Mouse (Mus musculus): ENCODE data around the gene Hsd17b2. TPM values are rescaled to one million over a fixed set of nuclear protein-coding genes. Genes with fewer than 3 reads are reported as not detected.
A peak's percentile ranks its signal among the peaks of the same experiment; 100 is the strongest.
"Not testable (repeated sequence)": the region's sequence is repeated elsewhere in the genome, so short reads cannot be mapped to it uniquely, and the experiment has no call there.

Hsd17b2 gene
- polyA plus RNA-seq, 1 experiment from 2014 or later = 38.3 TPM

DNA sequence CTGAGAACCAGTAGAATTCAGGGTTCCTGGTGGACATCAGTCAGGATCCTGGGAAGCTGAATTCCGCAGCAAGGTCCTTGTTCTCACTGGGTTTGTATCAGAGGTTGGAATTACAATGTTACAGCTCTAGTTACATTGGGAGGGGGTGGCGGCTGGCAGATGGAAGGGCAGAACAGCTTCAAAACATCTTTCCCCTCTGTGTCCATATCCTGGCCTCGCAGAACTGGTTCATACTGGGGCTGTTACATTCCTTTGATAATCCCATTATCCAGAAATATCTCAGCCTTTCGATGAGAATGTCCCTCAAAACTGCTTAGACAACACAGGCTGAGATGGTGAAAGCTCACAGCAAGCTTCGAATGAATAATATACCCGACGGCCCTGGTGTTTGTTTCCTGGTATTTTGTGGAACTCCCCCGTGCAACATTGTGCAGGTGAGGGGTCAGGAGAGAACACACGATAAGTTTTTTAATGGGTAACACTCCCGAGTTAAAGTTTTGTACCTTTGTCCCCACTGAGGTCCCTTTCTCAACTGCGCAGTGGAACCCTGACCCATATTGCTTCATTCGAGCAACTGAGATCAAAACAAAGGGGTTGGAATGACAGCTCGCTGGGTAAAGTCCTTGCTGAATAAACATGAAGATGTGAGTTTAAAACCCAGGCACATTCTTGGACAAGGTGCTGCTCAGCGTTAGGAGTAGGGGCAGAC is 16.6 kb downstream of the Hsd17b2 start:
- Histone ChIP-seq H3K4me1 (replicated peaks) (0 out of 2 replicates have a peak, but pooled peaks cover 5% of the 10 kb centered on the region), H3K36me3 (no peaks in the 10 kb centered on the region), H3K27ac (peak overlapping the region; percentile 60; the same call in 1 of the 2 replicates), H3K27me3 (replicated peaks) (no peaks in the 10 kb centered on the region), H3K9ac (no peak overlapping the region), H3K9me3 (no peaks in the 10 kb centered on the region), H3K4me3 (replicated peaks) (no peak overlapping the region), H3K4me2 (replicated peaks) (peak overlapping the region; percentile 14; the same call in 1 of the 2 replicates)
- ATAC-seq = peak; percentile 87
- WGBS = 58% methylated on average over 14 of the region's 14 CpGs

DNA sequence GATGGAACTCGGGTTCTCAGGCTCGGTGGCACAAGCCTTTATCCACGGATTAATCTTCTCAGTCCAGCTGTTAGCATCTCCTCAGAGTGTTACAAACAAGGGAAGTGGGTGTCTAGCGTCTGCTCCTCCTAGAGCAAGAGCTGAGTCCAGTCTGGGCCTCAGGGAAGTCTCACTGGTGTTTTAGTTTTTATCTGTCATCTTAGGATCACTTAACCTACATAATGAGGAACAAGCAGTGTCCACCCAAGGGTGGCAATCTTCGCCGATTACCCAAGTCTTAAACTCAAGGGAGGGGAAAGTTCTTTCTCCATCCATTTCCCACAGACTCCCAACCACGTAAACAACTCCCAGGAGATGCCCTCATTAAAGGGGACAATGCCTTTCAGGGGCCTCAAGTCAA is 24.8 kb downstream of the Hsd17b2 start:
- no peaks in the 10 kb centered on the region for H3K9me3 ChIP-seq
- H3K4me2 ChIP-seq (replicated peaks) = no peak overlapping the region
- H3K36me3 ChIP-seq = no peaks in the 10 kb centered on the region
- no peak overlapping the region for H3K9ac ChIP-seq
- no peak overlapping the region for H3K4me3 ChIP-seq (replicated peaks)
- 67% methylated on average over 7 of the region's 7 CpGs for WGBS
- no peaks in the 10 kb centered on the region for H3K27me3 ChIP-seq (replicated peaks)
- ATAC-seq = no peak
- no peak overlapping the region for H3K27ac ChIP-seq
- H3K4me1 ChIP-seq (replicated peaks) = no peaks in the 10 kb centered on the region

DNA sequence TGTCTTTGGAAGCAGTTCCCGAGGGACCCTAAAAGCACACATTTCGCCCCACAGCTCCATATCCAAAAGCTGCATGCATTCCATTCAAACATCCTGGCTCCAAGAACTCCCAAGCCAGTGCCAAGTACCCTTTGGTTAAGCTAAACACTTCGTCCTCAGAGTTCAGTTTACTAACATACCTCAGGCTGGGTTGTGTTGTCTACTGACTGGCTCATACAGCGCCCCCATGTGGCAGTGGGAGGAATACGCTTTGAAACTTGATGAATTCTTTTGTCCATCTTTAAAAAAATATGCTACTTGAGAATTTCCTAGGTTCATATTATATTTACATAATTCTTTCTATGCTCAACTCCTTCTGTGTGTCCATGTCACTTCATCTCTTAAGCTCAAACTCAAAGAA is 25.9 kb downstream of the Hsd17b2 start:
- Histone ChIP-seq H3K27me3 (replicated peaks) (no peaks in the 10 kb centered on the region), H3K27ac (no peak overlapping the region), H3K4me2 (replicated peaks) (no peak overlapping the region), H3K36me3 (no peaks in the 10 kb centered on the region), H3K9me3 (no peaks in the 10 kb centered on the region), H3K4me3 (replicated peaks) (no peak overlapping the region), H3K9ac (no peak overlapping the region), H3K4me1 (replicated peaks) (no peaks in the 10 kb centered on the region)
- no peak for ATAC-seq
- WGBS = 59% methylated on average over 5 of the region's 5 CpGs

DNA sequence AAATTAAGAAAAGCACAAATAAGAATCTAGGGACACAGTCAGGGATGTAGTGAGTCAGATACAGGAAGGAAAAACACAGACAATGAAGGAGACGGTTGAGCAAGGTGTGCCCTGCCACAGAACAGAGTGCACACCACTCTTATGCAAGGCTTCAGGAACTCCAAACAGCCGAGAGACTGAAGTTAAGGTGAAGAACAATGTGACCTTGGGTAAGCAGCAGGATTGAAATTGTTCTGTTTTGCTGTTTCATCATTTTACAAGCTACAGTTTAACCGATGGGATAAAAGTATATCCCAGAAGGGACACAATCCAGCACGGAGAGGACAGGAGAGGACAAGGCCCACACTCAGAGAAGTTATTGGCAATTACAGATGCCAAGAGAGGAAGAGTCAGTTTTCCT is 26.5 kb downstream of the Hsd17b2 start:
- no peak overlapping the region for H3K9ac ChIP-seq
- no peaks in the 10 kb centered on the region for H3K9me3 ChIP-seq
- no peak overlapping the region for H3K4me2 ChIP-seq (replicated peaks)
- H3K4me3 ChIP-seq (replicated peaks) = no peak overlapping the region
- H3K36me3 ChIP-seq = no peaks in the 10 kb centered on the region
- H3K4me1 ChIP-seq (replicated peaks) = no peaks in the 10 kb centered on the region
- no peak for ATAC-seq
- no peaks in the 10 kb centered on the region for H3K27me3 ChIP-seq (replicated peaks)
- 76% methylated on average over 4 of the region's 4 CpGs for WGBS
- H3K27ac ChIP-seq = no peak overlapping the region

DNA sequence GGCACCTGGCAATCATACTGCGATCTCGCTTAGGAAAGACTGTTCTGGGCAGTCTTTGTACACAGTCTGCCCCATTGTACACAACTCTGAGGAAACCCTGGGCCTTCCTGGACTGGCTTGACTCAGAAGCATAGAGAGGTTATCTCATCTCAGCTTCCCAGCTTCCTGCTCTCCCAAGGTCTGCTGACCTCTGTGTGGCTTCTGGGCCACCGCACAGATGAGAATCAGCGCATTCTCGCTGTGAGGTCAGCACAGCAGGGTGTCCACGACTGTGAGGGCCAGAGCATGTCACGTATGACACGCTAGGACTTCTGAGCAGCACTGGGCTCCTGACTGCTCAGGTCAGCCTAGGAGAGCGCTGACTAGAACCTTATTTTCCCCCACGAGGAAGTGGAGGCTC is 29.3 kb downstream of the Hsd17b2 start:
- Histone ChIP-seq H3K36me3 (no peaks in the 10 kb centered on the region), H3K9me3 (no peaks in the 10 kb centered on the region), H3K27ac (no peak overlapping the region), H3K4me1 (replicated peaks) (no peaks in the 10 kb centered on the region), H3K9ac (no peak overlapping the region), H3K4me3 (replicated peaks) (no peak overlapping the region), H3K27me3 (replicated peaks) (no peaks in the 10 kb centered on the region), H3K4me2 (replicated peaks) (no peak overlapping the region)
- 66% methylated on average over 10 of the region's 10 CpGs for WGBS
- ATAC-seq = no peak

DNA sequence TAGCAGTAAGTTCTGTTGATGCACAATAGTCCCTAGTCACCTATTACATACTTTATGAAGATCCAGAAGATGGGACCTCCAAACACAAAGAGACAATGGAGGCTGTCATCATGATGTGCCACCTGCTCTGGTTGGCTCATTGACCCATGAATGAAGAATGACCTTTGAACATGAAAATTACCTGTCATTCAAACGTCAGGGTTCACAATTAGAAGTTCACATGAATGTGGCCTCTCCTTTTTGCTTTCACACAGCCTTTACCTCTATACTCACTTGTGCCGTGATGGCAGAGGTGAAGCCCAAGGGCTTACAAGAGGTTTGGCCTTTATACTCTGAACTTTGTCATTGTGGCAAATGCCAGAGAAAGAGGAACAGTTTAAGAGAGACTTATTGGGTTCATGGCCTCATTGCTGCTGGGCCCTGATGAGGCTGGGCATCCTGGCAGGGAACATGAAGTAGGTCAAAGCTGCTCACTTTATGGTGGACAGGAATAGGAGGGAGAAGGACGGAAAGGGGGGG is 35.0 kb downstream of the Hsd17b2 start:
- no peaks in the 10 kb centered on the region for H3K36me3 ChIP-seq
- WGBS = 72% methylated on average over 3 of the region's 3 CpGs
- H3K9me3 ChIP-seq = no peaks in the 10 kb centered on the region
- no peaks in the 10 kb centered on the region for H3K4me1 ChIP-seq (replicated peaks)
- ATAC-seq = no peak
- no peak overlapping the region for H3K27ac ChIP-seq
- no peak overlapping the region for H3K9ac ChIP-seq
- no peak overlapping the region for H3K4me3 ChIP-seq (replicated peaks)
- H3K27me3 ChIP-seq (replicated peaks) = no peaks in the 10 kb centered on the region
- no peak overlapping the region for H3K4me2 ChIP-seq (replicated peaks)

DNA sequence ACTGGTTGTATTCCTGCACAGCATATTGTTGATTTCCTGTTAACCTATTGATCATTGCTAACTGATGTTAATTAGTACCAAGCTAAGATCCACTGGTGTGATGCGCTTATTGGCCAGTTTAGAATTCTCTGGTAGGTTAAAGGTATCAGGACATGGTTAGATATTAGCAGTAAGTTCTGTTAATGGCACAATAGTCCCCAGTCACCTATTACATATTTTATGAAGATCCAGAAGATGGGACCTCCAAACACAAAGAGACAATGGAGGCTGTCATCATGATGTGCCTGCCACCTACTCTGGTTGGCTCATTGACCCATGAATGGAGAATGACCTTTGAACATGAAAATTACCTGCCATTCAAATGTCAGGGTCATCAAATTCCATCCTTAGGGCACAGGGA is 36.5 kb downstream of the Hsd17b2 start:
- H3K9me3 ChIP-seq = not testable (repeated sequence)

DNA sequence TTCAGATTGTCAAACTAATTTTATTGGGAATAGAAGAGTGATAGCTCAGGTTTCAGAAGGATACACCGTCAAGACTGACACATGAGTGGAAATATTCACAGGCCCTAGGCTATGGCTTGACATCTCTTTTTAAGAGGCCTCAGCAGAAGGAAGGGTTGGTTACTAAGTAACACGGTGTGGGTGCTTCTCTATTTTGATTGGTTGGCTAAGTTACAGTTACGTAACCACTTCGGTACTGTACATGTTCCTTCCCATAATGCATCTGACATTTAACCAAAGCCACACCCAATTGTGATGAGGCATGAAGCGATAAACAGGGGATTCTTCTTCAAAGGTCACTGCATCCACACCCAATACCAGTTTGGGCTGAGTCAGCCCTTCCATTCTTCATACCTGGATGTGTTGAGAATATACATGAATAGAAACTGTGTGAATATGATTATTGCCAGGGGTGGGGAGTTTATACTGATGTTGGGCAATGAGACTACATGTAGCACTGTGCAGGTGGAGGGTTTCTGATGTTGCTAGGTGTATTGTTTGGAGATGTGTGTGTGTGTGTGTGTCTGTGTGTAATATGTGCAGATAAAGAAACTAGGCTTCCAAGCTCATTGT is 38.8 kb downstream of the Hsd17b2 start:
- H3K4me3 ChIP-seq (replicated peaks) = no peak overlapping the region
- H3K9ac ChIP-seq = no peak overlapping the region
- ATAC-seq = no peak
- no peak overlapping the region for H3K27ac ChIP-seq
- H3K27me3 ChIP-seq (replicated peaks) = no peaks in the 10 kb centered on the region
- no peaks in the 10 kb centered on the region for H3K9me3 ChIP-seq
- H3K4me1 ChIP-seq (replicated peaks) = no peaks in the 10 kb centered on the region
- 83% methylated on average over 5 of the region's 5 CpGs for WGBS
- no peaks in the 10 kb centered on the region for H3K36me3 ChIP-seq
- no peak overlapping the region for H3K4me2 ChIP-seq (replicated peaks)

More for the DNA sequence above, 36.5 kb downstream of the Hsd17b2 start:
- not testable (repeated sequence) for H3K4me1 ChIP-seq (replicated peaks); H3K27me3 ChIP-seq (replicated peaks); H3K36me3 ChIP-seq; ATAC-seq; H3K9ac ChIP-seq; H3K4me2 ChIP-seq (replicated peaks); H3K4me3 ChIP-seq (replicated peaks); H3K27ac ChIP-seq
- WGBS = 97% methylated on average over 1 of the region's 1 CpGs

DNA sequence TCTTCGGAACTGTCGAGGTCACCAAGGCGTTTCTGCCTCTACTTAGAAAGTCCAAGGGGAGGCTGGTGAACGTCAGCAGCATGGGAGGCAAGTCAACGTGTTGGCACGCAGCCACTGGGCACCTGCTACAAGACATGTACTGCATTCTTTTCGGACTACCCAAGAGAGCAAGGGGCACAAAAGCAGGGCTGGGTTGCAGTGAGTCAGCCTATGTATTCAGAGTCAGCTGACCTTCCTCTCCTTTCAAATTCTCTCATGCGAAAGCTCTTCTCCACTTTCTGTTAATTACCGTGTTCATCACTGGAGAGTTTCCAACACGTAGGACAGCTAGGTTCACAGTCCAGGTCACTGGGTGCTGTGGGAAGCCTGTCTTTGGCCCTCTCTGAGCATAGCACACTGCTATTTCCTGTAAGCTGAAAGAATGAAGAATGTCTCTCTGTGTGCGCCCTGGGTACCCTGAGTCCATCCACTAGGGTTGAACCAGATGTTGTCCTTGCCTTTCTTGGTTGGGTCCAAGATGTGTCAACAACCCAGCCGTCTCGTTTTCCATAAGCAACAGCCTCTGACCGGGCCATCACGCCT is 40.8 kb downstream of the Hsd17b2 start:
- no peak overlapping the region for H3K4me3 ChIP-seq (replicated peaks)
- no peaks in the 10 kb centered on the region for H3K27me3 ChIP-seq (replicated peaks)
- no peak for ATAC-seq
- H3K4me1 ChIP-seq (replicated peaks) = no peaks in the 10 kb centered on the region
- H3K27ac ChIP-seq = no peak overlapping the region
- H3K36me3 ChIP-seq = no peaks in the 10 kb centered on the region
- 75% methylated on average over 15 of the region's 15 CpGs for WGBS
- no peak overlapping the region for H3K9ac ChIP-seq
- no peaks in the 10 kb centered on the region for H3K9me3 ChIP-seq
- H3K4me2 ChIP-seq (replicated peaks) = no peak overlapping the region

DNA sequence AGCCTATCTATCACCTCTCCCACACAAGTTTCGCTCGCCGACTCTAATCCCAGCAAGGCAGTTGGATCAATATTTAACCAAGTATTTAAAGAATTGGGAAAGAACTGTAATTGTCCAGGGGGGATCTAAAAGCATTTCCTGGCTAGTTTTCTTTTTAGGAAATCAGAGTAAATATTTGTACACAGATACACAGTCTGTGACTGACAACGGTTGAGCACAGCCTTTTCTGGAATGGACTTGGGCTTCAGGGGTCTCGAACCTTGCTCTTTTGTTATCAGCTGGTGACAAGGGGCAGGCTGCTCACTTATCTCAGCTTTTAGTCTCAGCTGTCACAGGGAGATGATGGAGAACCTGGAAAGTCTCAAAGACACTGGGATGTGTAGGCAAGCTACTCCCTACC is 44.9 kb downstream of the Hsd17b2 start:
- Histone ChIP-seq H3K4me2 (replicated peaks) (no peak overlapping the region), H3K36me3 (no peaks in the 10 kb centered on the region), H3K27ac (no peak overlapping the region), H3K9ac (no peak overlapping the region), H3K9me3 (no peaks in the 10 kb centered on the region), H3K4me1 (replicated peaks) (no peaks in the 10 kb centered on the region), H3K4me3 (replicated peaks) (no peak overlapping the region), H3K27me3 (replicated peaks) (no peaks in the 10 kb centered on the region)
- no peak for ATAC-seq
- WGBS = 66% methylated on average over 5 of the region's 5 CpGs

DNA sequence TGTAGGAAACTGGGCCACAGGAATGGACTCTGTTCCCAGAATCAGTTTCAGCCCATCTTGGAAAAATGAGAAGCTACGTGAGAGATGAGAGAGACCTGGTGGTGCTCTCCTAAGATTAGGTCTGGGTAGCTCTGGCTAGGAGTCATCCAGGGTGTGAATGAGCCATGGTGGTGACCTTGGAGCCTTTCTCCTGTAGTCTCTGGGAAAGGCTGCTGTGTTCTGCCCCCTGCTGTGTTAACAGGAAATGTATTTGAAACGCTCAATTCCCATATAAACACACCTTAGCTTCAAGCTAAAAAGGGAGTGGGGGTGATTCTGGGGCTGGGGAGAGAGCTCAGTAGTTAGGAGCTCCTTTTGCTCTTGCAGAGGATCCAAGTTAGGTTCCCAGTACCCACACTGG is 45.7 kb downstream of the Hsd17b2 start:
- Histone ChIP-seq H3K4me2 (replicated peaks) (no peak overlapping the region), H3K9me3 (no peaks in the 10 kb centered on the region), H3K9ac (no peak overlapping the region), H3K4me1 (replicated peaks) (no peaks in the 10 kb centered on the region), H3K27me3 (replicated peaks) (no peaks in the 10 kb centered on the region), H3K36me3 (no peaks in the 10 kb centered on the region), H3K4me3 (replicated peaks) (no peak overlapping the region), H3K27ac (no peak overlapping the region)
- no peak for ATAC-seq
- 37% methylated on average over 2 of the region's 2 CpGs for WGBS

DNA sequence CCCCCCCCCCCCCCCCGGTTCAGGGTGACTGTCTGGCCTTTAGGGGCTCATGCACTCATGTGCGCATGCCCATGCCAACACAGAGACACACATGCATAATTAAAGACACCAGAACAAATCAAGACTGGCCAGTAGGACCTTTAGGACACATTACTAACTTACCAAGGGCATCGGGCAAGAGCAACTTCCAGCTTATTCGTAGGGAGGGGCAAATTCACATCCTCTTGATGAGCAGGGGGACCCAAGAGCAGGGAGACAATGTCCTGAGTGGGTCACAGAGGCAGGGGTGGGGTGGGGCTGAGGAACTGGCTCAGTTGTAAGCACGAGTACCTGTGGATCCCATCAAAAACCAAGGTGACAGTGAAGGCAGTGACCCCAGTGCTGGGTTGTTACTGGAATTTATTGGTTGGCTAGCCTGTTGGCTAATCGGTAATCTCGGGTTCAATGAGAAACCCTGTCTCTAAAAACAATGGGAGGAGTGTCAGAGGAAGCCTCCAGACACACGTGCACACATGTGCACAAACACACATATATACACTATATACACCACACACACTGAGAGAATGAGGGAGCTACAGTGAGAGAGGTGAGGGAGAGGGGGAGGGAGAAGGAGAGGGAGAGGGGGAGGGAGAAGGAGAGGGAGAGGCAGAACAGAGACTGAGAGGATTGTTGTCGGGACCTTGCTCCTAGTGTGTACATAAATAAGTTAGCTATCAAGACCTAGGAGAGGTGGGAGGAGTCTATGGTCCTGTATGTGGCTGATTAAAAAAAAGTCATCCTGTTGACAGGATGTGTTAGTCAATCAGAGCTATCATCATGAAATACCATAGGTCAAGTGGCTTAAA is 46.4 kb downstream of the Hsd17b2 start:
- 0 out of 2 replicates have a peak, but pooled peaks have one; percentile 15 for ATAC-seq
- no peaks in the 10 kb centered on the region for H3K4me1 ChIP-seq (replicated peaks)
- H3K27ac ChIP-seq = no peak overlapping the region
- H3K36me3 ChIP-seq = no peaks in the 10 kb centered on the region
- H3K27me3 ChIP-seq (replicated peaks) = no peaks in the 10 kb centered on the region
- no peak overlapping the region for H3K4me2 ChIP-seq (replicated peaks)
- no peak overlapping the region for H3K4me3 ChIP-seq (replicated peaks)
- no peak overlapping the region for H3K9ac ChIP-seq
- WGBS = 65% methylated on average over 9 of the region's 9 CpGs
- no peaks in the 10 kb centered on the region for H3K9me3 ChIP-seq

Data from intestine, embryonic 15.5 days (tissue).